Mouse (Mus musculus) thymus, adult 2 months (tissue): ENCODE measurements around the gene Mul1. TPM values are rescaled to one million over a fixed set of nuclear protein-coding genes. Genes with fewer than 3 reads are reported as not detected.
A peak's percentile ranks its signal among the peaks of the same experiment; 100 is the strongest.

ENCODE experiments used
- DNase-seq: peaks from one replicate; pipeline ENCODE4 v3.0.0; 2021
- H3K27ac ChIP-seq: fragments of 200-500 bp; 2 replicates; pipeline ENCODE4 v1.5.1; 2012; ENCODE audit warnings: low read length, control low read depth; ENCODE audit not compliant: control insufficient read depth, insufficient read depth
- H3K27me3 ChIP-seq: fragments of 200-500 bp; 2 replicates; pipeline ENCODE4 v1.6.1; 2012; ENCODE audit warnings: mild to moderate bottlenecking, low read length, moderate library complexity, mixed read lengths; ENCODE audit not compliant: control insufficient read depth, insufficient read depth
- H3K36me3 ChIP-seq: fragments of 200-500 bp; 2 replicates; pipeline ENCODE4 v1.6.1; 2012; ENCODE audit warnings: mild to moderate bottlenecking, low read length, moderate library complexity; ENCODE audit not compliant: control insufficient read depth, insufficient read depth
- H3K4me1 ChIP-seq: fragments of 200-500 bp; replicated peaks from 2 replicates; pipeline ENCODE4 v1.6.1; 2012; ENCODE audit warnings: low read length; ENCODE audit not compliant: control insufficient read depth, insufficient read depth
- H3K4me3 ChIP-seq: fragments of 200-500 bp; 2 replicates; pipeline ENCODE4 v1.5.1; 2012; ENCODE audit warnings: mild to moderate bottlenecking, low read length, control low read depth, moderate library complexity; ENCODE audit not compliant: control insufficient read depth, insufficient read depth
- CTCF ChIP-seq: fragments of 200-500 bp; IDR thresholded peaks from 2 replicates; pipeline ENCODE4 v1.5.1; 2012; ENCODE audit warnings: mild to moderate bottlenecking, control low read depth, low read length, moderate library complexity, borderline replicate concordance; ENCODE audit not compliant: control insufficient read depth, poor library complexity, insufficient read depth; ENCODE audit errors: extremely low read depth
- POLR2A ChIP-seq: fragments of 200-500 bp; IDR thresholded peaks from 2 replicates; pipeline ENCODE4 v1.6.1; 2012; ENCODE audit warnings: mild to moderate bottlenecking, low read length, control low read depth, moderate library complexity; ENCODE audit not compliant: control insufficient read depth, poor library complexity, insufficient read depth; ENCODE audit errors: extremely low read depth
- WGBS: fragments of 180-500 bp; shearing (Covaris S2); methylation state at CpG from one replicate; pipeline ENCODE4 v1.1.7; 2018; 5-methylcytosine and 5-hydroxymethylcytosine counted together
- polyA plus RNA-seq: library from polyadenylated mRNA; depleted of rRNA; stranded (reverse); fragments of >200 nt; gene quantifications from 2 replicates; pipeline ENCODE4 v1.2.3, GENCODE M21; 2012; rRNA removed

Mul1 gene
- polyA plus RNA-seq, result 16.6 and 16.9 TPM in 2 replicates

GRCm38 (mm10) chr4:138434347-138435316, at the start of gene Mul1:
Gene Mul1, plus strand, starts transcription at chr4:138434671.
- TF ChIP-seq CTCF (peak; percentile 23; the same call in 1 of the 2 replicates), POLR2A (peak; percentile 77)
- Histone ChIP-seq H3K4me3 (peak within 1 kb of the TSS; percentile 98), H3K36me3 (peaks cover 3% of the 10 kb centered on the region; the same call in 1 of the 2 replicates), H3K4me1 (peaks cover 8% of the 10 kb centered on the region), H3K27me3 (no peaks in the 10 kb centered on the region; the same call in 1 of the 2 replicates), H3K27ac (peak within 1 kb of the TSS; percentile 22; the same call in 1 of the 2 replicates)
- WGBS, result under 1% methylated on average over 64 of the region's 64 CpGs
- DNase-seq, result peak; percentile 95

DNA sequence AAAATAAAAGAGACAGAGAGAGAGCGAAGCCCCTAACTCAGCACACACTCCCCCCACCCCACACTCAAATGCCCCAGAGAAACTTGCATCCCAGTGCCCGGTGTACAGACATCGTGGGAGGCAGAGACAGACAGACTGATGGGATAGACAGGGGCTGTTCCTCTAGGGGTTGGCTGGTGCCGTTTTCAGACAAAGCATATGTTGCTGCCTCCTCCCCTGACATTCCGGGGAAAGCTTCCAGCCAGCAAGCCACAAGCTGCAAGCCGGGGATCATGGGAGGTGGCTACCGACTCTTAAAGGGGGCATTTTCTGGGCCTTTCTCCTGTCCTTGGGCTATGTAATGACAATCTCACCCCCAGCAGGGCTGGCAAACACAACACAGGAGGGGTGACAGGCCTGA, 40.8 kb upstream of the Mul1 start:
- Histone ChIP-seq H3K4me3 (no peak overlapping the region), H3K27ac (no peak overlapping the region), H3K36me3 (no peaks in the 10 kb centered on the region), H3K27me3 (peaks cover 12% of the 10 kb centered on the region; the same call in 1 of the 2 replicates), H3K4me1 (no peaks in the 10 kb centered on the region)
- WGBS, result 80% methylated on average over 7 of the region's 7 CpGs
- TF ChIP-seq POLR2A (no peak), CTCF (no peak)
- DNase-seq, result no peak

- H3K4me1 ChIP-seq, result no peaks in the 10 kb centered on the region
- H3K36me3 ChIP-seq, result no peaks in the 10 kb centered on the region
- TF ChIP-seq CTCF, result no peak
- TF ChIP-seq POLR2A, result no peak
- peaks cover 12% of the 10 kb centered on the region; the same call in 1 of the 2 replicates for H3K27me3 ChIP-seq
- WGBS, result 3% methylated on average over 103 of the region's 103 CpGs
- no peak overlapping the region for H3K4me3 ChIP-seq
- DNase-seq, result no peak
- no peak overlapping the region for H3K27ac ChIP-seq
These were observed 39.1 kb upstream of the Mul1 start for GRCm38 (mm10) chr4:138395087-138395970.

DNA sequence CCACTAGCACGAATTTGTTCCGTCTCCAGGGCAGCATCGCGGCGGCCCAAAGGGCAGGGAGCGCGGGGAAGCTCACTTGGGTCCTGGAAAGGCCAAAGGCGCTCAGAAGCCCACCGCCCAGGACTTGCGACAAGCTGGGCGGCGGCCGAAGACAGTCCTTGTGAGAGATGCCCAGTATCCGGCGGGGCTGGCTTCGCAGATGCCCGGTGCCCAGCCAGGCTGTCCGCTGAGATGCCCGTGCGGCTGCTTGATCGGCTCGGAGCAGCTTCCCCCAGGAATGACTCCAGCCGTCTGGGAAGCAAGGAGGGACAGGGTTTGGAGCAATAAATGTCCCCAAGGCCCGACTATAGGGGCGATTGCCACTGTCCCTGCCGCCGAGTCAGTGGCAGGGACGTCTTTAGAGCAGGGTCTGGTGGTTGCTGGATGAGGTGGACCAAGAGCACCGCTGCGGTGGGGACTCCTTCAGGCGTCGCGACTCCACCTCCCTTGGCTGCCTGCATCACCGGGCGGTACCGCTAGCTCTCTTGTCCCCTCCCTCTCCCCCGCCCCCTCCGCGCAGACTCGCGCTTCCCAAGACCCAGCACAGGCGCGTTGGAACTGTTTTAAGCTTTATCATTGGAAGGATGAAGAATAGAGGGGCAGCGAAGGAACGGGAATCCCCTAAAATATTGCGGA, 38.4 kb upstream of the Mul1 start, which contains the start of gene Fam43b:
TSS of gene Fam43b (minus strand) at position 558 of the 675 bp plus-strand sequence.
- peaks cover 12% of the 10 kb centered on the region; the same call in 1 of the 2 replicates for H3K27me3 ChIP-seq
- 4% methylated on average over 46 of the region's 46 CpGs for WGBS
- DNase-seq, result no peak
- no peak for TF ChIP-seq POLR2A
- TF ChIP-seq CTCF, result no peak
- H3K36me3 ChIP-seq, result no peaks in the 10 kb centered on the region
- no peaks in the 10 kb centered on the region for H3K4me1 ChIP-seq
- H3K27ac ChIP-seq, result no peak within 1 kb of the TSS
- H3K4me3 ChIP-seq, result no peak within 1 kb of the TSS

- no peak overlapping the region for H3K27ac ChIP-seq
- peaks cover 12% of the 10 kb centered on the region; the same call in 1 of the 2 replicates for H3K27me3 ChIP-seq
- H3K4me3 ChIP-seq, result no peak overlapping the region
- no peaks in the 10 kb centered on the region for H3K36me3 ChIP-seq
- WGBS, result 20% methylated on average over 8 of the region's 8 CpGs
- TF ChIP-seq POLR2A (no peak), CTCF (no peak)
- H3K4me1 ChIP-seq, result no peaks in the 10 kb centered on the region
- no peak for DNase-seq
These were observed 37.8 kb upstream of the Mul1 start for GRCm38 (mm10) chr4:138396711-138397110.

GRCm38 (mm10) chr4:138404806-138405205, 29.7 kb upstream of the Mul1 start:
- no peaks in the 10 kb centered on the region for H3K36me3 ChIP-seq
- 4% methylated on average over 2 of the region's 2 CpGs for WGBS
- no peak overlapping the region for H3K27ac ChIP-seq
- H3K4me1 ChIP-seq, result no peaks in the 10 kb centered on the region
- no peaks in the 10 kb centered on the region for H3K27me3 ChIP-seq
- peak; percentile 28 for DNase-seq
- no peak overlapping the region for H3K4me3 ChIP-seq
- no peak for TF ChIP-seq POLR2A
- peak; percentile 81; the same call in 1 of the 2 replicates for TF ChIP-seq CTCF
